Mouse (Mus musculus) layer of hippocampus, adult 2 months (tissue): ENCODE measurements around the gene Ergic2. TPM values are rescaled to one million over a fixed set of nuclear protein-coding genes. Genes with fewer than 3 reads are reported as not detected.
"Not testable (repeated sequence)": the region's sequence is repeated elsewhere in the genome, so short reads cannot be mapped to it uniquely, and the experiment has no call there.

Experiments
- DNase-seq, 2 experiments: peaks; one replicate each; pipeline ENCODE4 v3.0.0; 2022; ENCODE audit warnings: low spot score in 2 of 2
- H3K27ac ChIP-seq: fragments of 200-600 bp; 2 replicates; pipeline ENCODE4 v1.8.1; 2022
- H3K4me3 ChIP-seq: fragments of 200-600 bp; 2 replicates; pipeline ENCODE4 v1.8.1; 2022; ENCODE audit warnings: mild to moderate bottlenecking
- CTCF ChIP-seq: fragments of 200-600 bp; conservative IDR thresholded peaks from 2 replicates; pipeline ENCODE4 v1.8.1; 2022; ENCODE audit warnings: antibody characterized with exemption, mild to moderate bottlenecking, moderate library complexity
- total RNA-seq, 2 experiments: library from RNA; stranded (reverse); gene quantifications; 2 replicates each; pipeline ENCODE4 v1.2.3; 2021

Gene Ergic2
- total RNA-seq, 2 experiments from 2014 or later = 60.4 to 64.6 TPM

DNA sequence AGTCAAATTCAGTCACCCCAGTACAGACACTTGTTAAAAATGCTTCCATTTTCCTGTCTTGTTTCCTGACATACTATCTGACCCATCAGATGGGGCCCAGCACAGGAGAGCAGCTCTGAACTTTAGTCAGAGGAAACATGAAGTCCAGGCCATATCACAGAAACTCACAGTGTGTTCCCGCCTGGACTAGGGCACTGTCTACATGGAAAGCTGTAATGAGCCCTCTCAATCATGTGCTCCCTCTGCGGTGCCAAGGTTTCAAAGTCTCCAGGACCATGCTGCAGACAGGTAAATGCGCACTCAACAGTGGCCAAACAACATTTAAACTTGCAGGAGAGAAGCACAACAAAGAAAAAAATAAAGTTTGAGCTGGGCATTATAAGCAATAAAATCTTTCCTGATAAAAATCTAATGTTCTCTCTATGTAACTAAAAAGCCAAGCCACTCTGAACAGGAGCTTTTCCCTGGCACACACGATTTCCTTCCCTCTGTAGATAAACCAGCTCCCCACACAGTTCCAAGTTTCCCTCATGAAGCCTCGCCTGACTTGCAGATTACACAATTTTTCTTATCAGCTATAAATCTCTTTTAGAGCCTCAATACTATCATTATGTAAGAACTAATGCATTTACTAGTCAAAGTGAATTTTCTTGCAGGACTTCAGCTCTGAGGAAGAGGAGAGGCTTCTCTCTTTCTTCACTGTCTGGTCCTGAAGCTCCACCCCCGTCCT, 18.0 kb downstream of the Ergic2 start:
- no peak overlapping the region for H3K4me3 ChIP-seq
- no peak for TF ChIP-seq CTCF
- no peak for DNase-seq
- no peak overlapping the region for H3K27ac ChIP-seq

DNA sequence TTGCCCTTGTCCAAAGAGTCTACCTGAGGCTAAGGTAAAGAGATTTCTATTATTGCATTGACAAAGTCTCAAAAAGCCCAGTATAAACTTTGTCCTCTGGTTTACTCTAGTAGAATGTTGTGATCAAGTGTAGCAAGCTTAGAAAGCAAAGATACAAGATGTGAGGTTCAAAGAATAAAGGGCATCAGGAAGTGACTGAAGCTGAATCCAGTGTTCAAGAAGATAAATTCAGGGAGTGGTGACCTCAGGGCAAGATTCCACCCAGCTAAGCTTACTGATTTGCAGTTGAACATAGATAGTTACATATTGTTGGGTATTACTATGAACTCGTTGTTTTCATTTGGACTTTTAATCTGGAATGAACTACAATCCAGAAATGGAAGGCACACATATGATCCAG, 26.5 kb downstream of the Ergic2 start:
- TF ChIP-seq CTCF = no peak
- Histone ChIP-seq H3K27ac (no peak overlapping the region), H3K4me3 (no peak overlapping the region)
- no peak for DNase-seq

DNA sequence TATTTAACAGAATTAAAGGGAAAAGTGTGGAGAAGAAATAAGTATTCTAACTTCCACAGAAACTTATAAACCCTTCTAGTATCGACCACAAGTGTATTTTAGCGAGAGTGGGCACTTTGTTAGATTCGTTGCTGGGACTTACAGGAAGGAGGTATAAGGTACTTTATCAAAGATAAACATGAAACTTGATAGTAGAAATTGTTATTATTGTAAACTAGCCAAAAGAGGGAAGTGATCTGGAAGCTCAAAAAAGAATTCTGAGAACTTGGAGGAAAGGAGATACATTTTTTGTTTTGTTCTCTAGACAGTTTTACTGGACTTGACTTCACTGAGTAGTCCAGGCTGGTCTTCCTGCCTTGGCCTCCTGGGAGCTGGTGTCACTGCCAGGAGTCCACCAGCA, 39.3 kb downstream of the Ergic2 start:
- TF ChIP-seq CTCF = no peak
- no peak for DNase-seq
- H3K4me3 ChIP-seq = no peak overlapping the region
- no peak overlapping the region for H3K27ac ChIP-seq

DNA sequence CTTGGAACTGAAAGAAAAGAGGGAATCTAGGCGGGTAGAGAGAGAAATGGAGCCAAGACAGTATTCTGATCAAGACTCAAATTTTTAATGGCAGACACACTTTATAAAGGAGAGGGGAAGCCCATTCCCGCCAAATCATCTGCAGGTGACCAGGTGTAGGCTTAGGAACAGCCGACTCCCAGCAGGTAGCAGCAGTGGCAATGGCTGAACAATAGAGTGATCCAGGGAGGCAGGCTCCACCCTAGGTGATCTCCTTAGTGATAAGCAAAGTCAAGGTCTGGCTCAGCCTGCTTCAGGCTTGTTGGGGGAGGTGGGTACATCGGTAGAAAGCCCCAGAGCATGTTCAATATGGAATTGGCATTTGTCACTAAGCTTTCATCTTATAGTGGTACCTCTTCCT, 59.9 kb downstream of the Ergic2 start:
- H3K27ac ChIP-seq, H3K4me3 ChIP-seq, DNase-seq: not testable (repeated sequence)

DNA sequence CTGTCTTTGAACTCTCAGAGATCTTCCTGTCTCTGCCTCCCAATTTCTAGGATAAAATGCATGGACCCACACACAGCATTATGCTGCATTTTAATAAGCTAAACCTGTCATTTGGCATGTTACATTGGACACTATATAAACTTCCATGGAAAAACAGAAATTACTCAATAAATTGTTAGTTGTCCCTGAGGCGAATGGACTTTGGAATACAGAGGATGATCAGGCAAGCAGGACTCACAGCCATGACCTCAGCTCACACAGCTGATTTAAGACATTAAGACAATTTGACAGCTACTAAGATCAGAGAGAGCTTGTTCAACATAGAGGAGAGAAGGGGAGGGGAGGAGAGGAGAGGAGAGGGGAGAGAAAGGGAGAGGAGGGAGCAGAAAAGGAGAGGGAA, 69.8 kb downstream of the Ergic2 start:
- DNase-seq = no peak
- no peak for TF ChIP-seq CTCF
- H3K4me3 ChIP-seq = no peak overlapping the region
- H3K27ac ChIP-seq = no peak overlapping the region

DNA sequence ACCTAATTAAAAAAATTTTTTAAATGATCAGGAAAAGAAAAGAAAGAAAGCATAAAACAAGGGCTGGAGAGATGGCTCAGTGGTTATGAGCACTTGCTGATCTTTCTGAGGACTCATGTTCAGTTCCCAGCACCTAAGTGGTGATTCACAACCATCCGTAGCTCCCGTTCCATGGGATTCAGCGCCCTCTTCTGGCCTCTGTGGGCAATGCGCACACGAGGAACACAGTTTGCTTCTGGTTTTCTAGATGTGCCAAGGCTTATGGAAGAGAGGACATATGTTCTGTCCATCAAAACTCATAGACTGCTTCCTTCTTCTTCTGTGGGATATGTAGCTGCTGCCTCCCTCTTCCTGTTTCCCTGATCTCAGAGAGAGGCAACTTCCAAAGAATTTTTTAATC, 70.3 kb downstream of the Ergic2 start:
- H3K27ac ChIP-seq = no peak overlapping the region
- peak; percentile 39 for TF ChIP-seq CTCF
- no peak overlapping the region for H3K4me3 ChIP-seq
- DNase-seq = no peak

DNA sequence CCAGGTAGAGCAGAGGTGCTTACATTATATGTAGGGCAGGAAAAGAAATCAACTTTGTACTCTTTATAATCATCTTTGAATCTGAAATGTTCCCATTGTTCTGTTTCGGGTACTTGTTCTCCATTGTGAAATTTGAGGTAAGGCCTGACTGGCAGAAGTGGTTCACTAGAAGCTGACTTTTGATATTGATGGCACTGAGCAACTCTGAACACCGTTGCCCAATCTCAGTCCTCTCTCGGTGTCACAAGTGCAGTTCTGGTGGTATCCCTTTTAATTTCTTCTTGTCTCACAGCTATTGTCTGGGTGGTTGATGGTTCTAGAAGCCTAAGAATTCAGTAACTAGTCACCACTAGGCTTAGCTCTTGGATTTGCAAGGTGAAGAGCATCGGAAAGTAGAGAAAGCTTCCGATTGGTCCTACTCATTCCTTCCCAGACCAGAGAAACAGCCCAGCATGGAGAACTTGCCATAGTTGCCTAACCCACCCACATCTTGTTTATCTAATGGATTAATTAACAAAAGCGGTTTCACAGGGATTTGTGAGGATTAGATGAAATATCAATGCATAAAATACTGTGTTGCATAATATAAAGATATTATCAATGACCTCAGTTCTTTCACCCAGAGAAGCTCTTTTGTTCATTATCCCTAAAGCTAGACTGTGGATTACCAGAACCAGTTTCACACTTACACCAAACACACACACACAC, 72.7 kb downstream of the Ergic2 start:
- Histone ChIP-seq H3K4me3 (no peak overlapping the region), H3K27ac (no peak overlapping the region)
- DNase-seq = no peak
- no peak for TF ChIP-seq CTCF

DNA sequence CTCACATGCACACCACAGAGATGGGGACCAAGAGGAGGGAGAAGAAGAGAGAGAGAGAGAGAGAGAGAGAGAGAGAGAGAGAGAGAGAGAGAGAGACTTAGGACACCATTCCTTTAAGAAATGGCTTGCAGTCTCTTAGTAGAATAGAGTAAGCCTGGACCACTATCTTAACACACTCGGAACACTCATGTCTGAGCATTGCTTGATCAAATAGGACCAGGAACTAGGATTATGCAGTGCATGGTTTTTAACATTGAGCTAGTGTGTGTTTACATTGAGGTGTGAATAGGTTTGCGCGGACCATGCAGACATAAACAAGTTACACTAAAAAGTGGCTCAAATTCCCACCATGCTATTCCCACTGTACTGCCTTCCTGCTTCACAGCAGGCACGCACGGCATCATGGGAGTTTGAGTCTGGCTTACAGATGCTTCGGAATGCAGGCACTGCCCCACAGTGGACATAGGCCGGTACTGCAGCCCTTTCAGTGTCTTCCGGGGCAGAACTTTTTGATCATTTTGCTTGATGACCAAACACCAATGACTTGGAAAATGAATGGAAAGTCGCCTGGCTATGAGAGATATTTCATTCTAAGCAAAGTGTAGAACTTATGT, 76.3 kb downstream of the Ergic2 start:
- TF ChIP-seq CTCF = peak; percentile 98
- H3K27ac ChIP-seq = no peak overlapping the region
- no peak overlapping the region for H3K4me3 ChIP-seq
- DNase-seq = peak; percentile 78 to 86

DNA sequence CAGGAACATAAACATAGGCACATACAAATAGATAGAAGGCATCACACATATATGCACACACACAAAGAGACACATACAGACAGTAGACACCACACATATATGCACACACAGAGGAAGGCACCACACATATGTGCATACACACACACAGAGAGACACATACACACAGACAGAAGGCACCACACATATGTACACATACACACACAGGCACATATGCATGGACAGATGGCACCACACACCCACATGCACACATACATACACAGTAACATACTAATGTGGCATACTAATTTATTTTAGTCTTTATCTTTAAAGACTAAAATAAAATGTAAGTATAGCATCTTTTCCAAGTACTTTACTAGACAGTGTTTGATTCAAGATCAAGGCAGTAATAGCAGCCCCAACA, 78.6 kb downstream of the Ergic2 start:
- no peak for TF ChIP-seq CTCF
- Histone ChIP-seq H3K27ac (no peak overlapping the region), H3K4me3 (no peak overlapping the region)
- no peak for DNase-seq

DNA sequence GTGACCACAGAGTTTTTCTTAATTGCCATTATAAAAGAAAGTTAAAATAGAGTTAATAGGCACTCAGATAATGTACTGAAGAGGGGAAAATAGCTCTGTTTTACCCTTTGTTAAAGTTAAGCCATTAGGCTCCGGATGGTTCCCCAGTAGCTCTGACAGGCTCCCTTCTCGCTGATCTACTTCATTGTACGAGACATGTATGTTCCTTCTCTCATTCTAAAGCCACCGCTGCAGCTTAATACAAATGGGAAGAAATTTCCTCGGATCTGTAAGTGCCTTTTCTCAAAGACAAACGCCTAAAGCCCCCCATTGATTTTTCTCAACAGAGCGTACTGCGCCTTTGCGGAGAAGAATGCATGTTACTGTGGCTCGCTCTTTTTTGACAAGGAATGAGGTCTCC, 79.9 kb downstream of the Ergic2 start:
- no peak overlapping the region for H3K27ac ChIP-seq
- no peak overlapping the region for H3K4me3 ChIP-seq
- no peak for DNase-seq
- no peak for TF ChIP-seq CTCF

Other genes starting within 250 kb of the Ergic2 start
- gene Far2, start 165.1 kb downstream of the Ergic2 start, total RNA-seq = 10 to 100 TPM; 13.0 to 15.7 TPM
- gene Tmtc1, start 232.0 kb upstream of the Ergic2 start, total RNA-seq = 10 to 100 TPM; 39.8 to 42.0 TPM